Mouse (Mus musculus): ENCODE data around the gene Gm13043.

GRCm38 (mm10) chr4:143511043-143511442 is at the start of gene Gm13043:
- TF ChIP-seq CTCF (conservative IDR thresholded peaks at IDR 0.05; ENCODE audit: low read length) (no peak), NANOG (IDR thresholded peaks at IDR 0.05; ENCODE audit: borderline replicate concordance, low read length) (no peak)
